Mouse (Mus musculus) E14TG2a.4 (cell line): ENCODE measurements around the gene Tigar.

Experiments used
- CTCF ChIP-seq: conservative IDR thresholded peaks from 2 replicates; pipeline ENCODE4 v1.5.1; 2014; ENCODE audit warnings: low read length
- NANOG ChIP-seq: IDR thresholded peaks from 2 replicates; pipeline ENCODE4 v1.6.1; 2014; ENCODE audit warnings: borderline replicate concordance, low read length, mixed read lengths

GRCm38 (mm10) chr6:127148526-127149302 lies 39.4 kb upstream of the Tigar start:
- TF ChIP-seq CTCF: no peak
- no peak for TF ChIP-seq NANOG
